Mouse (Mus musculus) cerebellum, postnatal 10 days (tissue): Measurements from ENCODE around the gene Trim14.

Experiments
- DNase-seq, 2 experiments: peaks; one replicate each; pipeline ENCODE4 v3.0.0; 2021; ENCODE audit warnings: mixed read lengths in 2 of 2

The Trim14 gene

GRCm38 (mm10) chr4:46475101-46475500 lies 60.8 kb downstream of the Trim14 start:
- no peak for DNase-seq

- no peak for DNase-seq
Observed at GRCm38 (mm10) chr4:46465740-46466139, 70.2 kb downstream of the Trim14 start.

- peak; percentile 69 for DNase-seq
Observed at GRCm38 (mm10) chr4:46463130-46463830, 72.7 kb downstream of the Trim14 start.

GRCm38 (mm10) chr4:46458411-46458810 lies 77.5 kb downstream of the Trim14 start:
- DNase-seq, result no peak

- DNase-seq, result no peak
Observed at GRCm38 (mm10) chr4:46457186-46457585, 78.8 kb downstream of the Trim14 start.

- no peak for DNase-seq
Observed at GRCm38 (mm10) chr4:46456762-46457161, 79.2 kb downstream of the Trim14 start.

- no peak for DNase-seq
Observed at GRCm38 (mm10) chr4:46454097-46454864, 81.7 kb downstream of the Trim14 start.

- DNase-seq, result no peak
Observed at GRCm38 (mm10) chr4:46452855-46453719, 82.9 kb downstream of the Trim14 start.

- DNase-seq, result peak; percentile 68
Observed at GRCm38 (mm10) chr4:46452481-46452850, 83.5 kb downstream of the Trim14 start.

- peak; percentile 84 to 88 for DNase-seq
Observed at GRCm38 (mm10) chr4:46451758-46452480, 84.0 kb downstream of the Trim14 start.

- peak; percentile 83 to 85 for DNase-seq
Observed at GRCm38 (mm10) chr4:46451240-46451757, 84.6 kb downstream of the Trim14 start.

- DNase-seq, result peak; percentile 97
Observed at GRCm38 (mm10) chr4:46450519-46451131, 85.3 kb downstream of the Trim14 start, which contains the start of gene Anp32b. TSS of gene Anp32b (plus strand) at chr4:46450902.

GRCm38 (mm10) chr4:46450020-46450518 lies 85.9 kb downstream of the Trim14 start:
- DNase-seq, result no peak

GRCm38 (mm10) chr4:46448886-46449285 lies 87.1 kb downstream of the Trim14 start:
- peak; percentile 87 to 92 for DNase-seq

GRCm38 (mm10) chr4:46447461-46447860 lies 88.5 kb downstream of the Trim14 start:
- DNase-seq, result no peak

- peak; percentile 74 to 82 for DNase-seq
Observed at GRCm38 (mm10) chr4:46445237-46445945, 90.5 kb downstream of the Trim14 start.
